28 mouse cellular contexts compared by ENCODE assay signal in genomic region chr2:34111286-34111685, GRCm38 (mm10).
DNase-seq lines count a peak whose midpoint lies in the region; ATAC-seq and TF ChIP-seq lines count a peak whose summit lies in the region.
"Had no signal": no experiment of that assay in that cellular context is flagged by ENCODE, and none has a peak within 500 bp of the region (broad histone marks: within the 10 kb centered on the region; RNA-seq: fewer than 3 reads in every experiment).

No protein-coding gene starts in this region.

- peak; percentile 23 for DNase-seq in cerebellum, adult 18-20 months
- no peak for DNase-seq in cerebellum, adult 11 months
- DNase-seq in forebrain, embryonic 14.5 days (ENCODE audit: low spot score), result peak; percentile 17
- DNase-seq in forebrain, postnatal 0 days, result no peak
- peak; percentile 29 for DNase-seq in midbrain, embryonic 14.5 days
- peak; percentile 39 to 48 for DNase-seq in cerebellum, postnatal 25 days
- no peak for DNase-seq in spleen, adult 12 weeks (ENCODE audit: low spot score)
- DNase-seq: adrenal gland, adult 8-10 months; gastrocnemius, adult 2 months; gastrocnemius, postnatal 36 days; heart, adult 18-20 months; heart, postnatal 10 days; kidney, adult 2 months; kidney, postnatal 36 days; liver, embryonic 13.5 days; lung, adult 18-20 months; right cerebral cortex, adult 18-20 months; thymus, adult 2 months; thymus, postnatal 36 days had no signal

- no peaks in the 10 kb centered on the region for H3K36me3 ChIP-seq in forebrain, embryonic 14.5 days (ENCODE audit: control insufficient read depth, insufficient read depth, low read length)
- H3K36me3 ChIP-seq in forebrain, postnatal 0 days (ENCODE audit: insufficient read depth), result no peaks in the 10 kb centered on the region
- no peaks in the 10 kb centered on the region for H3K36me3 ChIP-seq in midbrain, embryonic 14.5 days (ENCODE audit: control insufficient read depth, insufficient read depth, low read length)
- no peaks in the 10 kb centered on the region for H3K36me3 ChIP-seq in midbrain, embryonic 16.5 days (ENCODE audit: control insufficient read depth, insufficient read depth, low read length)
- H3K36me3 ChIP-seq: forebrain, embryonic 15.5 days; G1E; heart, embryonic 13.5 days; hindbrain, embryonic 15.5 days; liver, embryonic 13.5 days had no signal

- no peak overlapping the region for H3K9ac ChIP-seq in forebrain, embryonic 14.5 days (ENCODE audit: low read length)
- H3K9ac ChIP-seq in forebrain, postnatal 0 days, result no peak overlapping the region
- no peak overlapping the region for H3K9ac ChIP-seq in midbrain, embryonic 14.5 days (replicated peaks; ENCODE audit: low read length)
- no peak overlapping the region for H3K9ac ChIP-seq in midbrain, embryonic 16.5 days (ENCODE audit: low read depth, low read length)
- H3K9ac ChIP-seq: forebrain, embryonic 15.5 days; heart, embryonic 13.5 days; hindbrain, embryonic 15.5 days; liver, embryonic 13.5 days had no signal

- no peak overlapping the region for H3K27ac ChIP-seq in forebrain, embryonic 14.5 days (ENCODE audit: low read depth, low read length)
- no peak overlapping the region for H3K27ac ChIP-seq in forebrain, postnatal 0 days (ENCODE audit: low read depth, low read length)
- H3K27ac ChIP-seq in midbrain, embryonic 14.5 days (replicated peaks; ENCODE audit: low read depth, low read length), result no peak overlapping the region
- H3K27ac ChIP-seq in midbrain, embryonic 16.5 days (ENCODE audit: low read length), result no peak overlapping the region
- H3K27ac ChIP-seq: forebrain, embryonic 15.5 days; gastrocnemius, adult 2 months; heart, embryonic 13.5 days; hindbrain, embryonic 15.5 days; layer of hippocampus, adult 2 months; left cerebral cortex, adult 2 months; liver, embryonic 13.5 days; macrophage had no signal

- peaks cover 18% of the 10 kb centered on the region for H3K4me1 ChIP-seq in forebrain, embryonic 14.5 days (ENCODE audit: control insufficient read depth, insufficient read depth, low read length)
- H3K4me1 ChIP-seq in forebrain, postnatal 0 days (ENCODE audit: insufficient read depth), result 0 out of 2 replicates have a peak, but pooled peaks cover under 1% of the 10 kb centered on the region
- H3K4me1 ChIP-seq in midbrain, embryonic 14.5 days (ENCODE audit: control insufficient read depth, insufficient read depth, low read length), result peaks cover 21% of the 10 kb centered on the region
- peaks cover 14% of the 10 kb centered on the region for H3K4me1 ChIP-seq in midbrain, embryonic 16.5 days (ENCODE audit: control insufficient read depth, insufficient read depth, low read length)
- H3K4me1 ChIP-seq: heart, embryonic 13.5 days; liver, embryonic 13.5 days had no signal

- H3K4me2 ChIP-seq in forebrain, embryonic 14.5 days (ENCODE audit: low read length), result no peak overlapping the region
- no peak overlapping the region for H3K4me2 ChIP-seq in forebrain, postnatal 0 days (ENCODE audit: low read depth)
- H3K4me2 ChIP-seq in midbrain, embryonic 14.5 days (ENCODE audit: low read length), result no peak overlapping the region
- H3K4me2 ChIP-seq in midbrain, embryonic 16.5 days (ENCODE audit: low read length), result no peak overlapping the region
- H3K4me2 ChIP-seq: forebrain, embryonic 15.5 days; heart, embryonic 13.5 days; hindbrain, embryonic 15.5 days; liver, embryonic 13.5 days had no signal

- H3K27me3 ChIP-seq in forebrain, embryonic 14.5 days (replicated peaks; ENCODE audit: control insufficient read depth, insufficient read depth, low read length), result peaks cover 40% of the 10 kb centered on the region
- peaks cover 18% of the 10 kb centered on the region for H3K27me3 ChIP-seq in forebrain, postnatal 0 days (ENCODE audit: insufficient read depth, low read length)
- H3K27me3 ChIP-seq in midbrain, embryonic 14.5 days (ENCODE audit: control insufficient read depth, insufficient read depth, low read length), result no peaks in the 10 kb centered on the region
- no peaks in the 10 kb centered on the region for H3K27me3 ChIP-seq in midbrain, embryonic 16.5 days (ENCODE audit: control insufficient read depth, insufficient read depth, low read depth, low read length)
- H3K27me3 ChIP-seq: hindbrain, embryonic 15.5 days; liver, embryonic 13.5 days had no signal

- no peaks in the 10 kb centered on the region for H3K9me3 ChIP-seq in forebrain, embryonic 14.5 days (replicated peaks; ENCODE audit: control insufficient read depth, low read length)
- no peaks in the 10 kb centered on the region for H3K9me3 ChIP-seq in forebrain, postnatal 0 days (ENCODE audit: low read length)
- no peaks in the 10 kb centered on the region for H3K9me3 ChIP-seq in midbrain, embryonic 14.5 days (ENCODE audit: control insufficient read depth, low read length)
- H3K9me3 ChIP-seq in midbrain, embryonic 16.5 days (replicated peaks; ENCODE audit: control insufficient read depth, low read length, poor library complexity, severe bottlenecking), result no peaks in the 10 kb centered on the region
- H3K9me3 ChIP-seq: forebrain, embryonic 15.5 days; G1E; heart, embryonic 13.5 days; hindbrain, embryonic 15.5 days; liver, embryonic 13.5 days had no signal

- no peak for ATAC-seq in forebrain, embryonic 14.5 days
- ATAC-seq in forebrain, postnatal 0 days, result no peak
- no peak for ATAC-seq in midbrain, embryonic 14.5 days (ENCODE audit: low FRiP score, low TSS enrichment)
- ATAC-seq in midbrain, embryonic 16.5 days, result no peak
- ATAC-seq: forebrain, embryonic 15.5 days; lung, postnatal 0 days had no signal

- TF ChIP-seq CTCF in forebrain, postnatal 0 days (IDR thresholded peaks at IDR 0.05; ENCODE audit: low read depth), result no peak

- WGBS in forebrain, embryonic 14.5 days, result 41% methylated on average over 3 of the region's 3 CpGs
- 24% methylated on average over 3 of the region's 3 CpGs for WGBS in forebrain, postnatal 0 days
- WGBS in midbrain, embryonic 14.5 days, result 35% methylated on average over 3 of the region's 3 CpGs
- 26% methylated on average over 3 of the region's 3 CpGs for WGBS in midbrain, embryonic 16.5 days

- H3K4me3 ChIP-seq in forebrain, embryonic 14.5 days (ENCODE audit: low read depth, low read length), result no peak overlapping the region
- H3K4me3 ChIP-seq in forebrain, postnatal 0 days (ENCODE audit: low read depth, low read length), result no peak overlapping the region
- no peak overlapping the region for H3K4me3 ChIP-seq in midbrain, embryonic 14.5 days (replicated peaks; ENCODE audit: low read depth, low read length)
- H3K4me3 ChIP-seq in midbrain, embryonic 16.5 days (ENCODE audit: low read depth, low read length), result no peak overlapping the region
- H3K4me3 ChIP-seq: forebrain, embryonic 15.5 days; gastrocnemius, adult 2 months; heart, embryonic 13.5 days; hindbrain, embryonic 15.5 days; layer of hippocampus, adult 2 months; left cerebral cortex, adult 2 months; liver, embryonic 13.5 days had no signal

Comparison
In these comparisons a context has a peak if more than half of its experiments do, and no peak if none do; other contexts are left out.
1. DNase-seq: peak in cerebellum, adult 18-20 months (2 of 2), forebrain, embryonic 14.5 days (single experiment), midbrain, embryonic 14.5 days (single experiment) and cerebellum, postnatal 25 days (2 of 2); none in cerebellum, adult 11 months (single experiment), forebrain, postnatal 0 days (single experiment) and spleen, adult 12 weeks (single experiment).